Mouse (Mus musculus): ENCODE results near the gene Rab39.

The Rab39 gene

DNA sequence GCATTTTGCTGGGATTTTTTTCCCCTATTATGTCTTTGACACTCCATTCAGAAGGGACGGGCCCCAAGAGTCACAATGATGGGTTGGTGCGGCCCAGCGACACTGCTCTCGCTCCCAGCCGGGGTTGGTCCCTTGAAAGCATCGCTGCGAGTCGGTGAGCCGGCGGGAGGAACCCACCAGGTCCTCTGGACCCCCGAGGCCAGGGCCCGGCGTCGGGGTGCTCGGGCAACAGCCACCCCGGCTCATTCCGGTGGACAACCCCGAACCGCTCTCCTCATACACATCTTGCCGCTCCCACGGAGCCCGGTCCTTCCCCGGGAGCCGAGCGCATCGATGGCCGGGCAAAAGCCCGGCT is 39.4 kb downstream of the Rab39 start:
- no peaks in the 10 kb centered on the region for H3K27me3 ChIP-seq (ENCODE audit: insufficient read depth, low read length)
- TF ChIP-seq CTCF (conservative IDR thresholded peaks at IDR 0.05; ENCODE audit: low read length) (no peak), POU5F1 (IDR thresholded peaks at IDR 0.05; ENCODE audit: borderline replicate concordance, low read length) (no peak), NANOG (IDR thresholded peaks at IDR 0.05; ENCODE audit: borderline replicate concordance, low read length) (no peak)
- H3K36me3 ChIP-seq (ENCODE audit: insufficient read depth, low read length), result peaks cover 21% of the 10 kb centered on the region
- peak overlapping the region; percentile 96 for H3K4me3 ChIP-seq (replicated peaks; ENCODE audit: low read length)
- peaks cover 50% of the 10 kb centered on the region for H3K4me1 ChIP-seq (replicated peaks; ENCODE audit: low read depth, low read length)
- H3K9me3 ChIP-seq (ENCODE audit: low read length), result no peaks in the 10 kb centered on the region

- Histone ChIP-seq H3K27me3 (ENCODE audit: insufficient read depth, low read length) (no peaks in the 10 kb centered on the region), H3K36me3 (ENCODE audit: insufficient read depth, low read length) (peaks cover 24% of the 10 kb centered on the region), H3K4me3 (replicated peaks; ENCODE audit: low read length) (no peak overlapping the region), H3K9me3 (ENCODE audit: low read length) (no peaks in the 10 kb centered on the region), H3K4me1 (replicated peaks; ENCODE audit: low read depth, low read length) (peaks cover 45% of the 10 kb centered on the region)
- no peak for TF ChIP-seq POU5F1 (IDR thresholded peaks at IDR 0.05; ENCODE audit: borderline replicate concordance, low read length)
These were observed 40.6 kb downstream of the Rab39 start for GRCm38 (mm10) chr9:53665428-53665827.

- Histone ChIP-seq H3K36me3 (ENCODE audit: insufficient read depth, low read length) (peaks cover 24% of the 10 kb centered on the region), H3K4me1 (replicated peaks; ENCODE audit: low read depth, low read length) (peaks cover 39% of the 10 kb centered on the region), H3K9me3 (ENCODE audit: low read length) (no peaks in the 10 kb centered on the region), H3K4me3 (replicated peaks; ENCODE audit: low read length) (no peak overlapping the region), H3K27me3 (ENCODE audit: insufficient read depth, low read length) (no peaks in the 10 kb centered on the region)
- TF ChIP-seq CTCF (conservative IDR thresholded peaks at IDR 0.05; ENCODE audit: low read length), result no peak
These were observed 41.2 kb downstream of the Rab39 start for GRCm38 (mm10) chr9:53664819-53665218.

DNA sequence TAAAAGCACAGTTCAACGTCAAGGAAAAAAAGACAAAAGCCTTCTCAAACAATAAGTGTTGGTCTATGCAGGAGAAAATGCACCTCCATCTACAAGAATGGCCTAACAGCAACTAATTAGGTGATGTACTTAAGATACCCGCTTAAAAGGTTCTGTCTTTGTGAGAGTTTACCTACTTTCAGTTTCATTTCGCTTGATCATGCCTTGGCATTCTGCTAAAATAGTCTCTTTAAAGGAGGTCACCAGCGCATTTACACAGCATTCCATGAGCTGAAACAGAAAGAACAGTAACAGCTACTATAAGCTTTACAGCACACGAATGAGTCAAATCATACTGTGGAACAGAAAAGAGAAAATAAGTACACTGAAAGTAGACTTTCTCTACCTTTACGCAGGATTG is 71.2 kb downstream of the Rab39 start:
- H3K4me1 ChIP-seq (replicated peaks; ENCODE audit: low read depth, low read length), result no peaks in the 10 kb centered on the region
- TF ChIP-seq POU5F1 (IDR thresholded peaks at IDR 0.05; ENCODE audit: borderline replicate concordance, low read length), result no peak
- TF ChIP-seq CTCF (conservative IDR thresholded peaks at IDR 0.05; ENCODE audit: low read length), result no peak
- no peak for TF ChIP-seq NANOG (IDR thresholded peaks at IDR 0.05; ENCODE audit: borderline replicate concordance, low read length)
- peaks cover 76% of the 10 kb centered on the region for H3K36me3 ChIP-seq (ENCODE audit: insufficient read depth, low read length)

More for the DNA sequence above, 71.2 kb downstream of the Rab39 start:
- no peak overlapping the region for H3K4me3 ChIP-seq (replicated peaks; ENCODE audit: low read length)
- H3K27me3 ChIP-seq (ENCODE audit: insufficient read depth, low read length), result no peaks in the 10 kb centered on the region
- H3K9me3 ChIP-seq (ENCODE audit: low read length), result no peaks in the 10 kb centered on the region
